Mouse (Mus musculus): ENCODE data around the gene Dgke. TPM values are rescaled to one million over a fixed set of nuclear protein-coding genes. Genes with fewer than 3 reads are reported as not detected.
"Not testable (repeated sequence)": the region's sequence is repeated elsewhere in the genome, so short reads cannot be mapped to it uniquely, and the experiment has no call there.

The Dgke gene
- total RNA-seq, 2 experiments from 2014 or later = 10.0 to 14.3 TPM

DNA sequence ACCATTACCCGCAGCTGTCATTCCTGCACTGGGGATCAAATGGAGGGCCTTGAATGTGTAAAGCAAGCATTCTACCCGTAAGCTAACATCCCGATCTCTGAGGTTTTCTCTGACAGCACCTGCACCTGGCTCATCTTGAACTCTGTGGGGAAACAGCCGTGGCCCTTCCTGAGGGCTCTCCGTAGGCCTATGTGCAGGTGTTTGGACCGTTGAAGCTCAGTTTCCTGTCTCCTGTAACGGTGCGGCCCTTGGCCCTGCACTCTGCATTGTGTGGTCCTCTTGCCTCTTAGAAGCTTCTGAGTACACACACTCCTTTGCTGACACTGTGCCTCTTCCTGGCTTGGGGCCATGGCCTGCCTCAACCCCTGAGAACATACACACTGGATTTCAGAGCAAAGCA is 11.0 kb upstream of the Dgke start:
- intact Hi-C loops (cut with DNase I) = no loop called here
- DNase-seq = no peak

DNA sequence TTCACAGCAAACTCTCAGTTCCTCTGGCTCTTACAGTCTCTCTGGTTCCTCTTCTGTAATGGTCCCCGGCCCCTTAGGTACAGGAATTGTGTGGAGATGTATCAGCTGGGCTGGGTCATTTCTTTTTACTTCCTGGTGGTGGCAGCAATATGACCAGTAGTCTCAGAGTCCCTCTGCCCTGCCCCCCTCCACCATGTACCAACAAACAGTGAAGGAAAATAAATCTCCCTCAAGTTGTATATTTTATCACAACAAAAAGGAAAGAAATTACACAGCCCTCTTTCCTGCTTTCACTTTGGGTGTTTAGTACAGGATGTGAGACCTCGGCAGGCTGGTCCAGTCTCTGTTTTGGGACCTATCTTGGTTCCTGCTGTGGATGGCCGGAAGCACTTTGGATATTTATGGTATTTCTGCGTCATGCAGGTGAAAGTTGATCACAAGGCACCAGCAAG is 9.7 kb upstream of the Dgke start:
- intact Hi-C loops (cut with DNase I) = no loop called here
- DNase-seq = no peak

GRCm38 (mm10) chr11:89074783-89075413 is 8.2 kb upstream of the Dgke start:
- DNase-seq = no peak
- intact Hi-C loops (cut with DNase I) = no loop called here

DNA sequence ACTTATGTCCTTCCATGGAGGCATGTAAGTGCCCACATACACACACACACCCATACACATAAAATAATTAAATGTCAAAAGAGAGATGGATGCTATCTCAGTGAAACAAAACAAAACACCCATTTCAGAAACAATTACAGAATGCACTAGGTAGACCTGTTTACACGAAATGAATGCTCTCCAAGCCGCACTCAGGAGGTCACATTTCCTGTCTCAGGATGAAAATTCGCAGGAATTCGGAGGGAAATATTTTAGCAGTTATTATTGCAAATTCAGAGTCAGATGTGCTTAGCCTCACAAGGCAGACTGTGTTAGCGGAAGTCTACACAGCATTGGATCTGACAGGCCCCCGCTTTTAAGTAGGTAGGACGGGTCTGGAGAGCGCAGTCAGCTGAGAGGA is 6.9 kb upstream of the Dgke start, which contains the start of gene Gm525:
TSS of gene Gm525 (plus strand) at position 301 of the 400 bp plus-strand sequence.
- intact Hi-C loops (cut with DNase I) = no loop called here
- no peak for DNase-seq

GRCm38 (mm10) chr11:89071522-89071921 is 4.9 kb upstream of the Dgke start:
- DNase-seq = no peak
- intact Hi-C loops (cut with DNase I) = no loop called here

- intact Hi-C loops (cut with DNase I) = loop anchor here (2.0 kb wide), 2 partner anchors 71 to 81 kb away; partner anchors contain the start of gene Trim25
- DNase-seq = peak; percentile 74 to 76
Observed at GRCm38 (mm10) chr11:89069303-89069702, 2.7 kb upstream of the Dgke start.

DNA sequence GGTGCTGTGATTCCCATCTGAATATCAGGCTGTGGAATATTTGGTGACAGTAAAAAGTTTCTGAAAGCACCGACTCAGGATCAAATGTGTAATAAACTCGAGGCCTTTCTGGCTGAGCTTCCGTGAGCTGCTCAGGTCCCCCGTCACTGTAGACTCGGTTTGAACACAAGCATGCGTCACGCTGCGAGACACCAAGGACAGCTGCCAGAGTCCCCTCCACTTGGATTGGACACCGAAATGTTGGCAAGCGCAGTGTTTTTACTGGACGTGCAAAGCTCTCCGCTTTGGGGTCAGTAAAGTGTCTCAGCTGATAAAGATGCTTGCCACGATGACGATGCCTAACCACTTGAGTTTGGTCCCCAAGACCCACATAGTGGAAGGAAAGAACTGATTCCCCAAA is 2.0 kb upstream of the Dgke start:
- DNase-seq = peak; percentile 39 to 64
- intact Hi-C loops (cut with DNase I) = loop anchor here (2.0 kb wide), 2 partner anchors 70 to 80 kb away; partner anchors contain the start of gene Trim25

DNA sequence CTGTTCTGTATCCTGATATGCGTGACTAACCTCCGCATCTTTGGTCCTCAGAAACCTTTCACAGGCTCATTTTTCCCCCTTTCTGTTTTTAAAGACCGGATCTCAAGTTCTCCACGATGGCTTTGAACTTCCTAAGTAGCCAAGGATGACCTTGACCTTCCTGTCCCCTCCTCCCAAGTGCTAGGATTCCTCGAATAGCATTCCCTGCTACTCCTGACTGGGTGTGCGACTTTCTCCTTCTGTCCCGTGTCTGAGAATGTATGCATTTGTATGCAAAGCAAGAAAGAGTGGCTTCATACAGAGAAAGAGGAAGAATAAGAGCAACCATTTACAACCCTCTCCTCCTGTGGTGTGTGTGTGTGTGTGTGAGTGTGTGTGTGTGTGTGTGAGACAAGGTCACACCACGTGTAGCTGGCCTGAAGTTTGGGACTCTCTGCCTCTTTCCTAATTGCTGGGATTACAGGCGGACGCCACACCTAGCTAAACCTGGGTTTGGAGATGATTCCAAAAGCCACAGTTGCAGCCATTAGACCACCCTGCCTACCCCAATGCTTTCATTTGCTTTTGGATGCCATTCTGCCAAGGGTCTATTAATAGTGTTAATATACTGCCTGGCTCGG is 1.3 kb upstream of the Dgke start:
- DNase-seq = no peak
- intact Hi-C loops (cut with DNase I) = loop anchor here (2.0 kb wide), 2 partner anchors 69 to 79 kb away; partner anchors contain the start of gene Trim25

DNA sequence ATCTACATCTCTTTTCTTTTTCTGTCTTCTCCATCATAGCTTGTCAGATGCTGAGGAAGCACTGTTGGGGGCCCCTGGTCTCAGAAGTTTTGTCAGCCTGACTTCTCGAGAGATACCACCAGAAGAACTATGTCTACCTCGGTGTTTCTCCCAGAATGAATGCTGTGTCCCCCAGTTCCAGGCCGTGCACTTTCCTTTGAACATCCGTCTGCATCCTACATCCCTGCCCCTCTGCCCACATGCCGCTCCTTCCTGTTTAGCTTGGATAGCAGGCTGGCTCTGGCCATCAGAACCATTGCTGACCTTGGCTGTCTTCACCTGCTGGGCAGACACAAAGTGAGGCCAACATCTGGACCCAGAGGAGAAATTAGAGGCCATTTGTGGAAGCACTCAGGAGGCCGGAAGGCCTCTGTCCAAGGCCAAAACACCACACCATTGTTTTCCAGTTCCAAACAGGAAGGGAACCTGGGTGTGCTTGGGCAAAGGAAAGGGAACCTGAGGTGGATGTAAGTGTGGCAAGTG is 712 bp upstream of the Dgke start:
- intact Hi-C loops (cut with DNase I) = no loop called here
- DNase-seq = peak in 1 of 2 experiments; percentile 34

DNA sequence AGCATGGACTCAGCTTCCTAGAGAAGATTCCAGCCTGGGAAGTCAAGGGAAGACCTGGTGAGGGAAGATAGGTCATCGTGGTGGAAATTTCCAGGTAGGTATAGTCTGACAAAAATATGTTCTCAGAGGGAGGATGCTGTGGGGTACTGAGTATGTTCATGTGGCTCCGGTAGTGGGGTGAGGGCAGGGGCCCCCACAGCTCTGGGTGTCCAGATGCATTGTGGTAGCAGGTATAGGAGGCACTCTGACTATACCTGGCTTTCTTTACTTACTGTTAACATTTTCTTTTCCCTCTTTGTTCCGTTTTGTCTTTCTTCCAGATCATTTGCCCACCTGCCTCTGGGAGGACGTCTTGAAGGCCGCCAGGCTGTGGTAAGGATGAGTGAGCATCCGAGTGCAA is 524 bp downstream of the Dgke start:
- DNase-seq = no peak
- intact Hi-C loops (cut with DNase I) = no loop called here

DNA sequence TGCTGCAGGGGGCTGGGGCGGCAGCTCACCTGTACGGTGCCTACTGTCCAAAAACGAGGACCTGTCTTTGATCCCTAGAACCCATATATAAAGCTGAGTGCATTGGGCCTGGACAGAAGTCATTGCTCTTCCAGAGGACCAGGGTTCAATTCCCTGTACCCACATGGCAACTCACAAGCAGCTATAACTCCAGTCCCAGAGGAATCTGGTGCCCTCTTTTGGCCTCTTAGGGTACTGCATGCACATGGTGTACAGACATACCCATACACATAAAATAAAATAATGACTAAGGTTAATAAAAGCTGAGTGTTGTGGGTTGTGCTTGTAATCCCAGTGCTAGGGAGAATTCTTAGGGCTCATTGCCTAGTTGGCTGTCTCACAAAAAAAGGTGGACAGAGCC is 1.4 kb downstream of the Dgke start:
- no peak for DNase-seq
- intact Hi-C loops (cut with DNase I) = no loop called here

DNA sequence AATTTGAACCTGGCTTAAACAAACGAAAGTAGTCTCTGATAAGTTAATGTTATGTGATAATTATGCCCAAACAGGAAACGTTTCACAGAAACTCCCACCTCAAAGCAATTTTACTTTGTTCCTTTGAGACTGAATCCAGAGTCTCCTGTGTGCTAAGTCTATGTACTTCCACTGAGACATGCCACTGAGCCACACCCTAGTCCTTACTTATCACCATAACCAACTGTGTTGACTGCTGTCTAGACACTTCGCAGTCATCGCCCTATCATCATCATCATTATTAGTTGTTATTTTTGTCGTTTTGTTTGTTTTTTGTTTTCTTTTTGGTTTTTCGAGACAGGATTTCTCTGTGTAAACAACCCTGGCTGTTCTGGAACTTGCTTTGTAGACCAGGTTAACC is 2.3 kb downstream of the Dgke start:
- DNase-seq = no peak
- intact Hi-C loops (cut with DNase I) = no loop called here

- intact Hi-C loops (cut with DNase I) = no loop called here
- DNase-seq = no peak
Observed at GRCm38 (mm10) chr11:89061362-89061761, 5.3 kb downstream of the Dgke start.

- intact Hi-C loops (cut with DNase I) = no loop called here
Observed at GRCm38 (mm10) chr11:89060423-89061089, 6.1 kb downstream of the Dgke start.

DNA sequence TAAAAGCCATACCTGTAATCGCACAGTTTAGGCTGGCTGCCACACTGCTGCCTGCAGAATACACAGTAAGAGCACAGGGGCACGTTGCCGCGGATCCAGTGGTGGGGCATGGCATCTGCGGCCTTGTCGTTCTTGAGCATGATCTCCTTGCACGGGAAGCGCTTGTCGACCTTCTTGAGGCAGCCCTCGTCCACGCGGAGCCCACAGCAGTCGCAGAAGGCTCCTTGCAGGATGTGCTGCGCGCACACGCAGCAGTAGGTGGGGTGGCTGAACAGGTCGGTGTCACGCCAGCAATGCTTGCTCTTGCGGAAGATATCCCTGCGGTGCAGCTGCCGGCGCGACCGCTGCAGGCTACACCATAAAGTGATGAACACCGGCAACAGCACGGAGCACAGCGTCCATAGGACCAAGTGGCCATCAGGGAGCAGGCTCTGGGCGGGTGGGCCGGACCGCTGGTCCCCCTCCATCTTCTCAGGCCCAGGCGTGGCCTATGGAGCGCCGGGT is 6.7 kb downstream of the Dgke start:
- no peak for DNase-seq
- intact Hi-C loops (cut with DNase I) = no loop called here

More at GRCm38 (mm10) chr11:89060423-89061089, 6.1 kb downstream of the Dgke start:
- peak; percentile 85 to 88 for DNase-seq

DNA sequence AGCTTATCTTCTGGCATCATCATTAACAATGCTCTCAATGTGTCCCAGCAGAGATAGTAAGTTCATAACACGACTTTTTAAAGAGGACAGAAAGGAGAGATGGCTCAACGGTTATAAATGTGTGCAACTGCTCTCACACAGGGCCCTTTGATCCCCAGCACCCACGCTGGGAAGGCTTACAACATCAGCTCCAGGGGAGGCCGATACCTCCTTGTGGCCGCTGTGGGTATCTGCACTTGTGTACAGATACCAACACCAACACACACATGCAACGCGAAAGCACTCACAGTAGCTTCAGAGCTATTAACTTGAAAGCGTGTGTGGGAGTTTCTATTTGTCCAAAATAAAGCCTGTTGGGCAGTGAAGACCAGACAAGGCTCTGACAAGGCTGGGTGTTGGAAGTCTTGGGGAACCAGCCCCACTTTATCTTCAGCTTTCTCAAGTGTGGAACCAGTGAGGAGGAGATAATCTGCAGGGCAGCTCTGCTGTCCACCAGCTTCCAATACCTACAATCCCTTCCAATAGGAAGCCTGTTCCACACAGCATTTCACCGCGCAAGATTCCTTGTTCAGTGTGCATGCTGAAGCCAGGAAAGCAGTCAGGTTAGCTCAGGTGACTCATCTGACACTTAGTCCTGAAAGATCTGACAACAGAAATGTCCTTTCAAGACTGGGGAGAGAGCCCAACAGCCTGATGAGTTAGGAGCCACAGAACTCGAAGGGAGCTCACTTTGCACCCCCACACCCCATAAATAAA is 8.0 kb downstream of the Dgke start:
- intact Hi-C loops (cut with DNase I) = no loop called here
- no peak for DNase-seq

- DNase-seq = peak in 1 of 2 experiments; percentile 39
- intact Hi-C loops (cut with DNase I) = no loop called here
Observed at GRCm38 (mm10) chr11:89055931-89056690, 10.5 kb downstream of the Dgke start.

DNA sequence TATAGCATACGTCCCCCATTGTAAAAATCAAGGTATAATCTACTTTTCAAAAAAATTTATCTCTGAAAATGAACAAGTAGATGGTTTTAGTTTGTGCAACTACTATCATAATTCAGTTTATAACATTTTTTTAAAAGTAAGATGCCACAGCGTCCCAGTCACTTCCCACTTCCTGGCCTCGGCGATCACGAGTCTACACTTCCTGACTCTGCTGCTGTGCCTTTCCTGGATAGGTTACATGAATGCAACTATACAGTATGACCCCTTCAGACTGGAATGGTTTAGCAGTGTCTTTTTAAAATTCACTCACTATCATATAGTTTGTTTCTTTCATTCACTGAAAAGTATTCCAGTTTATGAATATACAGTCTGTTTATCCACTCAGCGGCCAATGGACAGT is 14.9 kb downstream of the Dgke start:
- intact Hi-C loops (cut with DNase I) = no loop called here
- no peak for DNase-seq

DNA sequence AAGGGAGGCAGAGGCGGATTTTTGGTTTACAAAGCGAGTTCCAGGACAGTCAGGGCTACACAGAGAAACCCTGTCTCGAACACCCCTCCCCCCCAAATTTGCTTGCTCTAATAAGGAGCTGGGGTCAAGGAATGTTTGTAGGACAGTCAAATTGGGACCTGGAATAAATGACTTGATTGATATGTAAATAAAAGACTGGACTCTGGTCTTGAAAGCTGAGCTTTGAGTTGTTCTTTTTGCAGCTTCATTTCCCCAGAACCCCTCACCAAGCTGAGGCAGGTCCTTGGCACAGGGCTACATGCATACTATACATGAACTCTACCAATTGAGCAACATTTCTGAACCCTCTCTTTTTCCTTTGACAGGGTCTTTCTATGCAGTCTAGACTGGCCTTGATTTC is 20.6 kb downstream of the Dgke start:
- no peak for DNase-seq
- intact Hi-C loops (cut with DNase I) = no loop called here

DNA sequence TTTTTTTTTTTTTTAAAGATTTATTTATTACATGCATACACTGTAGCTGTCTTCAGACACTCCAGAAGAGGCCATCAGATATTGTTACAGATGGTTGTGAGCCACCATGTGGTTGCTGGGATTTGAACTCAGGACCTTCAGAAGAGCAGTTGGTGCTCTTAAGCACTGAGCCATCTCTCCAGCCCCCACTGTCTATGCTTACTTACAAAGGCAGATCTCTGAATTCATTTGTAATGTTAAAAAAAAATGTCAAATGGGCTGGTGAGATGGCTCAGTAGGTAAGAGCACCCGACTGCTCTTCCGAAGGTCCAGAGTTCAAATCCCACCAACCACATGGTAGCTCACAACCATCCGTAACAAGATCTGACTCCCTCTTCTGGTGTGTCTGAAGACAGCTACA is 21.1 kb downstream of the Dgke start:
- intact Hi-C loops (cut with DNase I); DNase-seq: not testable (repeated sequence)
